Mouse (Mus musculus): Measurements from ENCODE around the gene Tmem132c.

The Tmem132c gene

DNA sequence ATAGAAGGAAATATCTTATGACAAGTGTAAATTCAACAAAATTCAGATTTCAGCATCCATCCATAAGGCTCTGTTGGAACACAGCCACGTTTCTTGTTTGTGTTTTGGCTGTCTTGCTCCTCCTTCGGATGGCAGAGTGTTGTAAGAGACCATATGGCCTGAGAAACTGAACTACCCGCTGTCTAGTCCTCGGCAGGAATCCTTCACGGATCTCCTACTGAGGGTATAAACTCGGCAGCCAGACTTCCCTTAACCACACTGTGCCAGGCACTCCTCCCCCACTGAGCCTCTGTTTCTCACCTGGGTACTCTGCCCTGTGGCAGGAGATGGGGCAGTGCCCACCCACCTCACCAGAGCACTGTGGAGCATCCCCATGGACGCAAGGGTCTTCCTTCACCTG is 174.9 kb downstream of the Tmem132c start:
- no peak for DNase-seq (ENCODE audit: low read depth)

DNA sequence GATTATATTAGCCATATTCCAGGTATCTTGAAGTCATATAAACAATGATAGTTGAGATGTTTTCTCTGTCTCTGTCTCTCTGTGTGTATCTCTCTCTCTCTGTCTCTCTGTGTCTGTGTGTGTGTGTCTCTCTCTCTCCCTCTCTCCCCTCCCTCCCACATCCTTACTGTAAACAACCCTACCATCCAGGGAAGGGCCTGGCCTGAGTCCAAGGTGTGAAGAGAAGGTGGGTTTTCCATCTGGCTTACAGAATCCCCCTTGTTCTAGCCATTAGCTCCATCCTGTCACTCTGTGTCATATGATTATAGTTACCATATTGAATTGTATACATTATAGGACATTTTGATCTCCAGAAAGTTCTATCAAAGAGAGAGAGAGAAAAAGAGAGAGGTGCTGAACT is 182.3 kb downstream of the Tmem132c start:
- no peak for DNase-seq (ENCODE audit: low read depth)

DNA sequence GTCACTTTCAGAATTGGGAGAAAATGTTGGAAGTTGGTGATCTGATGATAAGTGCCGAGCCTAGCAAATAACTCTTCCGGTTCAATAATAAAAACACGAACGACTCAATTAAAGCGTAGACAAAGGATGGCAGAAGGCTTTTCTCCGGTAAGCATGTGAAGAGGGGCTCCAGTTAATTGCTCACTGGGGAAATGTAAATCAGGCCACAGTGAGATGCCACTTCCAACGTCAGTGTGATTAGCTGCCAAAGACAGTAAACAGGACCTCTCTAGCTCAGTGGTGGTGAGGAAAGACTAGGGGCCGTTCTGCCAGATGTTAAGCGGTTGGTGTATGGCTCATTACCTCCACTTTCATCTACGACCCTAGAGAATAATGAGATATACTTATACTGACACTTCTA is 187.5 kb downstream of the Tmem132c start:
- DNase-seq (ENCODE audit: low read depth) = no peak

DNA sequence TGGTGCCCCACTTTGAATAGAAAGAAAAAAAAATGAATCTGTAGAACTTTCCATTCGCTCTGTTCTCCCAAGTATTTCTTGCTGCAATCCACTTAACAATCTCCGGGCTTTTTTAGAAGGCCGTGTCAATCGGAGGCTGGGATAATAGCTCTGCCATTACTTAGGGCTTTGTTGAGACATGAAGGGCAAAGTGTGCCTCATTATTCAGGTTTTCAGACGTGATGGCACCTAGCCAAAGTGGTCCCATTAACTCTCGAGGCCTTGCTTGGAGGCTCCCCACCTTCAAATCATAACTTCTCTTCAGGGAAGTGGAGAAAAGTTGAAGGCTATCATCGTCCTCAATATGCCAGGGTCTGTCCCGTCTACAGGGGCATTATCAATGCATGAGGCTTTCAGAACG is 190.0 kb downstream of the Tmem132c start:
- DNase-seq (ENCODE audit: low read depth) = no peak

DNA sequence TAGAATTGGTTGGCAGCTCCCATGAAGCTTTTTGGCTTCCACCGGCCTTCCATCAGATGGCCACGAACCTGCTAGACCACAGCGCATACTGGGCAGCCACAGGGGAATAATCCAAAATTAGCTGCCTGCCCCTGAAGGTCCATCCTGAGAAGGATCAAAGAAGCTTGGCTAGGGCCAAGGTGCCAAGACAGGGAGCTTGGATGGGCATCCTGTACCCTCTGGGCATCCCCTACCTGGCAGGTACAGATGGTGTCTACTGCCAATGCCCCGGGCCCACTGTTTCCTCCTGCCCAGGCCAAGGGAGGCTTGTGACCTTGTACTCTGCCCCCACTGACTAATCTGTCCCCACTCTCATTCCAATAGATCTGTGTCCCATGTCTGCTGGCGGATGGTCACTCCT is 195.2 kb downstream of the Tmem132c start:
- DNase-seq (ENCODE audit: low read depth) = no peak

DNA sequence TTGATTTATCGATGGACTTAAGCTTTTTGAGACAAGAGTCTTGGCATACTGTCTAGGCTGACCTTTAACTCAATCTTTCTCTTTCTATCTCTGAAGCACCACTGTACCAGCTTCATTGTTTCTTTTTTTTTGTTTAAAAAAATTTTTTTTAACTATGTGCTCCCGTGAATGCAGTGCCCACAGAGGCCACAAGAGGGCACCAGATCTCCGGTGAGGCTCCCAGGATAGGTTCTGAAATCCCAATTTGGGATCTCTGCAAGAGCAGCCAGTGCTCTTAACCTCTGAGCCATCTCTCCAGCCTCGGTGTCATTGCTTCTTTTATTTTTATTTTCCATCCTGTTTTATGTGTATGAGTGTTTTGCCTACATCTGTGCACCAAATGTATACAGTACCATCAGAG is 197.0 kb downstream of the Tmem132c start:
- DNase-seq (ENCODE audit: low read depth) = no peak

DNA sequence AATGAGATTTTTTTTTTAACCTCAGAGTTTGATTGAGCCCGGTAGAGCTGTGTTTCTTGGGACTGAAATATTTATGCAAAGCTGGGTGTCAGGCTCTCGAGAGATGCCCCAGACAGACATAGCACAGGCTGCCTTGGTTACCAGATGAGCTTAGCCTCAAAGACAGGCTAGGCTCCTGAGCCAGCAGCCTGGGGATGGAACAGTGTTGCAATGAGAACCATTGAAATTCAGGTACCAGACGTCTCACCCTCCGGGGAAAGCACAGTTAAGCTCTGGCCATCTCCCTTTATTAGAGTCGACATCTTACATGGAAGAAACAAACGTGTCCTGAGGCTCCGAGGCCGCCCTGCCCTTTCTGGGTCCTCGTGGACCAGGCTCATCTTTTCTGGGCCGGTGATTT is 200.4 kb downstream of the Tmem132c start:
- DNase-seq (ENCODE audit: low read depth) = no peak

DNA sequence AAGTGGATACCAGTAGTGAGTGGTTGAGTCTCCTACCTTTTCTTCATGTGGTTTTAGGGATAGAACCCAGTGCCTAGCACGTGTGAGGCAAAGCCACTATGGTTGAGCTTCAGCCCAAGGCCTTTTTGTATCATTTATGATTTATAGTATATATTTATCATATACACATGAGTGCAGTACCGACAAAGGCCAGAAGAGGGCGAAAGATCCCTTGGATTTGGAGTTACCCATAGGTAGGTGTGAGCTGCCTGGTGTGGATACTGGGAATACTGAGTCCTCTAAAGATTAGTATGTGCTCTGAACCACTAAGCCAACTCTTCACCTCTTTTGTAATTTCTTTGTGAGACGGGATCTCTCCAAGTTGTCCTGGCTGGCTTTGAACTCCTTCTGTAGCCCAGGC is 212.0 kb downstream of the Tmem132c start:
- peak; percentile 19 for DNase-seq (ENCODE audit: low read depth)

DNA sequence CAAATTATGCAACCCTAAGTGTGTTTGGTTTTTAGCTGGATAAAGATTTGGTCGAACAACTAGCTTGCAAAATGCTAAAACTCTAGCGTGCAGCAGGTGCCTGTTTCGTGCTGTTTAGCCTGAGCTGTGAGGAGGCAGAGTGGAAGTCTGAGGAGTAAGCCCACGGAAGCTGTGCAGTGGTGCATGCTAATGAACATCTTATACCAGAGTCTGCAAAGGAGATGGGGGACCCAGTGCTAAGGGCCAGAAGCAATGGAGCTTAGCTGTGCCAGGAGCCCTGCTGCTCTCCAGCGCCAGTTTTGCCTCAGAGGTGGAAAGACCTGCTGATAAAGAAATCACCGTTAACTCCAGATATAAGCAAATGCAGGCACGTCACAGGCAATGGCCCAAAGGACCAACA is 212.5 kb downstream of the Tmem132c start:
- DNase-seq (ENCODE audit: low read depth) = no peak

DNA sequence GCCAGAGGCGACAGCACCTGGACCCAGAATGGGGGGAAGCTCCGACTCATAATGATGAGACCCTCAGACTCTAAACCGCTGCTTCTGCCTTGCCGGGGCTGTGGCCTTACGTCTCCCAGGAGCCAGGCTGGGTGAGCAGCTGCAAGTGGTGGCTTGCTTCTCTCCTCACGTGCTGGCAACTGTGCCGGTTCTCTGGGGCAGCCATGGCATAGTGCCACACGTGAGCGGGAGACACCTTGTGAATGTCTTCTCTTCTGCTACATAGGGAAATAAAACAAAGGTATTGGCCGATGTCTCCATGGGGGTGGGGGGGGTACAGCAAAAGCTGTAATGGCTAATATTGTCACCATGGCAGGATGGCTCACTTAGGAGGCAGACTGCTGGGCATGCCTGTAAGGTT is 214.5 kb downstream of the Tmem132c start:
- DNase-seq (ENCODE audit: low read depth) = no peak

DNA sequence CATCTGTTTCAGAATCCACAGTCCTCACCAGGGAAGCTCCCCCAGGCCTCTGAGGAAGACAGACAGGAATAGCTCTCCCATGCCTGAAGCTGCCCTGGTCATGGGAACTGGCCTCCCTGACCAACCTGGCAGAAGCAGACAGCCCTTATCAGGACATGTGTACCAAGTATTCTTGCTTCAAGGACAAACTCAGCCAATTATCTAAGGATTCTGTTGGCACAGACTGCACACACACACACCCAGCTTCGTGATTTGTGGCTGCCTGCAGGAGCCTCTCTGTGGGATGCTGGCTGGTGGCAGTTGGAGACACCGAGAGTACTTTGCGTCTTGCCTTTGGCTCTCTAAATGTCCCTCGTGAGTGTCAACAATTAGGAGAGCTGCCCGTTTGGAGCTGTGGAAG is 226.5 kb downstream of the Tmem132c start:
- no peak for DNase-seq (ENCODE audit: low read depth)

DNA sequence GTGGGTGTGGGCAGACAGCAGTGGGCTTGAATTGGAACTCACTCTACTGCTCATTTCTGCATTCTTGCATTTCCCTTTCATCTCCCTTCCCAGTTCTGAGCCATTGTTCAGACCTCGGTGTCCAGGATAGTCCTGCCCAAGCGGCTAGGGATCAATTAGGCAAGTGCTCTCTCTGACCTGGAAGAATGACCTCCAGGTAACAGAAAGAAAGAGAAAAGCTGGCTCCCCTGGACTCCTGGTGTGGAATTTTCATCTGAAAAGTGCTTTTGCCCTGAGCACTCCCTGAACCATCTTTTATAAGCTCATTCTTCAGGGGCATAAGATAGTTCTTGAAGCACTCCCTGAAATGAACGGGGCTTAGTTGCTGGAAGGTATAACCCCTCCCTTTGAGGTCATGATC is 228.7 kb downstream of the Tmem132c start:
- no peak for DNase-seq (ENCODE audit: low read depth)

DNA sequence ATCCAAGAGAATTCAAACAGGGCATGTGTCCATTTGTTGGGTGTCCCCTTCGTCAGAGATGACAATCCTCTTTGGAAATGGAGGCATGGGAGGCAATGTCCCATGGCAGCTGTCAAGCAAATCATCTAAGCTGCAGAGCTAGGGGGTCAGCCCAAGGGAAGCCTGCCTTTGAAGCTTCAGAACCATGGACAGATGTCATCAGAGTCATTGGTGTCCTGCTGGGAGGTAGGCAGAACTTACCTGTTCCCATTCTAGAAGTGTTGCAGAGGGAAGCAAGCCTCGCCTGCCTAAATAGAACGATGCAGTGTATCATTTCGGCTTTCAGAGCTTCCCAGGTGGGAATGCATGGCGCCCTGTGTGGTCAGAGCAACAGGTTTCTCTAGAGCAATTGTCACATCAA is 230.3 kb downstream of the Tmem132c start:
- DNase-seq (ENCODE audit: low read depth) = no peak

DNA sequence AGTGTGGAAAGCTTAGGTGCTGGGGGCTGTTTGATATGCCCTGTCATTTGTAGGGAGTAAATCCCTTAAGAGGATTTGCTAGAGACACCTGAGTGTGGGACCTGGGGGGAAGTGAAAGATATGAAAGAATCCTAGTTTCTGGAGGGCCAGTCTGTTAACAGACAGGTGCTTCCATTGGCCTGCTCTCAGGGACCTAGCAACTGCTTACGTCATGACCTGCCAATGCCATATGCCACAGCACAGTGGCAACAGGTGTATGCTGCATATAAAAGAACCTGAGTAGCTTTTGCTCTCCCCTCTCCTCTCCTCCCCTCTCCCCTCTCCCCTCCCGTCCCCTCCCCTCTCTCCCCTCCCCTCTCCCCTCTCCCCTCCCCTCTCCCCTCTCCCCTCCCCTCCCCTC is 232.1 kb downstream of the Tmem132c start:
- no peak for DNase-seq (ENCODE audit: low read depth)

DNA sequence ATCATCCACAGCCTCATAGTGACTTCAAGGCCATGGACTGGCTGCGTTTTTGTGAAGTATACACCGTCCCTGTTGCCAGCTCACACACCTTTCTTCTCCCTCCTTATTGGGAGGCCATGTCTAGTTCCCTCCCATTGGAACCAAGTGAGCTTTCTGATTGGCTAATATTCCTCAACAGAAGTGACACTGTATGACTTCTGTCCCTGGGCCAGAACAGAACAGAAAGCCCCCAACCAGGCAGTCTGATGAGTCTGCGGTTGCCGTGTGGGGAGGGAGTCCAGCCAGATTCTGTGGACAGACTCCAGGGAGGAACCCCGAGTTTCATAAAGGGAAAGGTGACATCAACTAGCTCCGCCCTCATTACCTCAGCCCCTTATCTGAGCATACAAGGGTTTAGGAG is 233.2 kb downstream of the Tmem132c start:
- no peak for DNase-seq (ENCODE audit: low read depth)

DNA sequence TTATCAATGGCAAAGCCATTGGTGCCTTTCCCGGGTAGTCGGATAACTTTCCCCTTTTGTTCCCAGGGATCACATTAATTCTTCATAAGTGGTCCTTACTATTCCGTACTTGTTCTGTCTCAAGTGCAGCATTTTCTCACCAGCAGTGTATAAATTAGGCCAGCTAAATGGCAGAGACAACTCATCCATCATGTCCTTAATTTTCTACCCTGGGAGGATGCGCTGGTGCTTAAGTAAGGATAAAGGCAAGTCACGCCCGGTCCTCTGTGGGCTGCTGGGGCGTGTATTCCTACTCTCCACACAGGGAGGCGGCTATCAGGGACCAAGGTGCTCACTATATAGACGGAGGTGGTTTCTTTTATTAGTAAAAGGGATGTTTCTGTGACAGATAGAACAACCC is 236.2 kb downstream of the Tmem132c start:
- DNase-seq (ENCODE audit: low read depth) = no peak

DNA sequence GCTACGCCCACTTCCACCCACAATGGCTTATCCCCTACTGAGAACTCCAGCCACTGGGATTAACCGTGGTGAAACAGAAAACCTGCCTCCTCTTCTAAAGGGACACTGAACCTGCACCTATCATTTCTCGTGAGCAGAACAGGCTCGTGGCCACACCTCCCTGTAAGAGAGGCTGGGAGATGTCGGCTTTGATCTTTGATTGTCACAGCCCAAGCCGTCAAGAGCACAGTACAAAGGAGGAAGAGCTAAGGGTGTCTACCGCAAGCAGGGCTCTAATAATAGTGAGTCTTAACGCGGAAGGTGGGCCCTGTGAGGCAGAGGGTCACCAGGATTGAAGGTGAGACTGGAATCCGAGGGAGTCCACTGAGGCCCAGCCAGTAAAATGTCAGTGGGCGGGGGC is 236.7 kb downstream of the Tmem132c start:
- DNase-seq (ENCODE audit: low read depth) = peak; percentile 22

DNA sequence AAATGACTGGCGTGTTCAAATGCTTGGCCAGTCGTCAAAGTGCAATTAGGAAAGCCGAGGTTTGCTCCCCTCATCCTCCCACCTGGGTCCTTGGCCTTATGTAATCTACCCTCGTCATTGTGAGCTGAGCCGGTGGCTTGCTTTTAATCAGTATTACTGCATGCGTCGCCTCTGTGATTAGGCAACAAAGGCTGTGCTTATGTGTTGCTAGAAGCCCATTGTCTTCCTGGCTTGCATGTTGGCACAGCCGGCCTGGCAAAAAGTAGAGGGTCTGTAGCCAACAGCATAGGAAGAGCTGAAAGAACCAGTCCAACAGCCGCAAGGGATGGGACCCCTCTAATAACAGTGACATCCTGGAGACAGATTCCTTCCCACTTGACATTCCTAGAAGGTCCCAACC is 239.3 kb downstream of the Tmem132c start:
- DNase-seq (ENCODE audit: low read depth) = no peak

DNA sequence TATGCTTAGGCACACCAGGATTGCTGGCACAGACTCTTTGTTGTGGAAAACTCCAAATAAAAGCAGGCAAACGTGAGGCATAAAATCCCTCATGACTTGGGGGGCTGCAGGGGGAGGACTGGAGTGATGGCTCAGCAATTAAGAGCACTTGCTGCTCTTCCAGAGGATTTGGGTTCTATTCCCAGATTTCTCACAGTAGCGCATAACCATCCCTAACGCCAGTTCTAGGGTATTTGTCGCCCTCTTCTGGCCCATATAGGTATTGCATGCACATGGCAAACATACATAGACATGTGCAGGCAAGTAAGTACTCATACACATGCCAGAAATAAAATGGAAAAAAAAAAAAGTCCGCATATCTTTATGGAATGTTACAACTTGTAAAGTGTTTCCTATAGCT is 239.8 kb downstream of the Tmem132c start:
- DNase-seq (ENCODE audit: low read depth) = peak; percentile 46

DNA sequence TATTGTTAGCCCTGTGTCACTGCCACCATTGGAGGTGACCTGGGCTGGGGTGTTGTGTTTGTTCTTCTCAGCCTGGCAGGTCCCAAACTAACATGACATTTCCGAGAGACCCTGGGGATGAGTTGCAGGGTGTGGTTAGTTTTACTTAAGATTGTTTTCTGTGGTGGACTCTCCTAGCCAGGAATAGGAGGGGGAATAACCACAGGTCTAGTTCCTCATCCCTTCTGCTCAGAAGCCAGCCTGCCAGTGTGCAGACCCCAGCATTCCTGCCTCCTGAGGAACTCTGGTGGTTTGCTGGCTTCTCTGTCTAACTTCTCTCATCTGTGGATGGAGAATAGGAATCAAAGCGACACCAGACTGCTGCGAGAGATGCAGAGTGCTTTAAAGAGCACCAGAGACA is 240.7 kb downstream of the Tmem132c start:
- no peak for DNase-seq (ENCODE audit: low read depth)

DNA sequence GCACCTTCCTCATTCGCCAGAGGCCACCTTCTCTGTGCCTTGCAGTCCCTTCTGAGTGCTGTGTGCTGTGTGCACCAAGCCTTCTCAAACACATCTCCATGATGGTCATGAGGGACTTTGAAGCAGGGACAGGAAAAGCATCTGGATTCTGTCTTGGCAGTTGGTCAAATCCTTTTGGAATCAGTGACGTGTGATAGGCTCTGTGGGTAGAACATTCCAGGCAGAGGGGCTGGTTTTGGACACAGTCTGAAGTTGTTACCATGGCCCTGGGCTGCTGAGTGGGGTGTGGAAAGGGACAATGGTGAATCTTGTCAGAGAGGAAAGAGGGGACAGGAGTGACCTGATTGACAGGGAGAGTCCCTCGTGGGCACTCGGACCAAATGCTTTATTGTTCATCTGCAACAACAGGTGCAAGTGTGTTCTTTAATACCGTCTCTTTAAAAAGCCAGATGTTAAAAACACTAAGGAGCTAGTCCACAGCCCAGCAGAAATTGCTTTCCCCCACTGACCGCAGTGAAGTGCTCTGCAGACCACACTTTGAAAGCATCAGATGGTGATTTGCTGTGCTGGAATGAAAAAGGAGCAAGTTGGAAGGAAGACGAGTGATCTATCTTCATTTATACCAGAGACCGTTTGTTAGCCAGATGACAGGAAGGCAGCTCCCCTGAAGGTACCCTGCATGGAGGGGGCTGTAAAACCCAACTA is 242.5 kb downstream of the Tmem132c start:
- no peak for DNase-seq (ENCODE audit: low read depth)

DNA sequence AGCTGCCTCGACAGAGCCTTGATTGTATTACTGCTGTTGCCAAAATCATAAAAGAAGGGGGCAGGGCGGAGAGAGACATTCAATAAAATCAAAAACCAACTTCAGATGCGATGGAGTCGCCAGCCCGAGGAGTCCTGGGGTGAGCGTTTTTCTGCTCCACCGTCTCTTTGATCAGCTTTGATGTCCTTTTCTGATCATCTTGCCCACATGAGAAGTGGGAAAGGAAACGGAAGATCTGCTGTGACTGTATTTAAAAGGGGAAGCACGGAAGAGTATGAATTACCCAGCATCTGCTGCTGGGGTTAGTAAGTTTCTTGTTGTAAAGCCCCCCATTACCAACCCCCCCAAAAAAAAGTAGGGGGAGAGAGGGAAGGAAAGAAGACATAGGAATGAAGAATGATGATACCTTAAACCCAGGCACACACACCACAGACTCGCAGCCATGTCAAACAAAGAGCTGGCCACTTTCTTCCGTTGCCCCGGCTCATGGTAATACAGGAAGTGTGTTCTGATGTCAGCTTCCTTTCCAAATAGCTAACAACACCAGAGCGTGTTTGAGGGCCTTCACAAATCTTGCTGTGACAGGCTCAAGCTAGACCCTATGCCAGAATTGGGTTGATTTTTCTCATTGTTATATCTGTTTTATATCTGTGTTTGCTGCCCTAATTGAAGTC is 243.3 kb downstream of the Tmem132c start:
- peak; percentile 65 for DNase-seq (ENCODE audit: low read depth)

DNA sequence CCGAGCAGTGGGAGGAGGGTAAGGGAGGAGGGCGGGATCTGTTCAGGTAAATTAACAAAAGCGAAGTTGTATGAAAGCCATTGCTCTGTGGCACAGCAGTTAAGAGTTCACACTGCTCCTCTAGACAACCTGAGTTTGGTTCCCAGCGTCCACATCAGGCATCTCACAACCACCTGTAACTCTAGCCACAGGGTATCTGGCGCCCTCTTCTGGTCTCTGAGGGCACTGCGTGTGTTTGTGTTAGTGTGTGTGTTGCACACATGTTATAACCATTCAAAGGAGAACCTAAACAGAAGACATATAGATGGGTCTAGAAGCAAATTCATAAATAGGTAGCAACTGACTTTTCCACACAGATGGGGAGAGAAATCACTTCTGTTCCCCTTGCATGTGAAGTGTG is 245.6 kb downstream of the Tmem132c start:
- DNase-seq (ENCODE audit: low read depth) = peak; percentile 18

DNA sequence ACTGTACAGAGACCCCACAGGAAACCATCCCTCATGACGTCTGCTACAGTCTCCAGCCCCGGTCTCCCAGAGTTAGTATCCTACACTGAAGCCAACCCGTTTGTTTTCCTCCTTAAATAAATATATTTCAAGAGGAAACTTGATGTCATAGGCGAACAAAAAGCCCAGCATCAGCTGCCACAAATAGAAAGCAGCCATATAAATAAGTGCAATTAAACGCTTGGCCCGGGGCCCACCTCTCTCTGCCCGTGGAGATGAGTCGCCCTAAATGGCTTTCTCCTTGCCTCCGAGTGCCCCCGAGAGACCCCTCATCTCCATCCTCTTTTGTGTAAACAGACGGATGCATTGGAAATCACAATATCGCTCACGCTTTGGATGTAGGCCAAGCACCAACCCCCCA is 247.1 kb downstream of the Tmem132c start:
- no peak for DNase-seq (ENCODE audit: low read depth)
